Mouse (Mus musculus) lung, adult 2 months (tissue): Measurements from ENCODE around the gene Ppox.

Experiments
- CTCF ChIP-seq: fragments of 200-500 bp; IDR thresholded peaks from 2 replicates; pipeline ENCODE4 v1.5.1; 2011; ENCODE audit warnings: mild to moderate bottlenecking, low read length, control low read depth; ENCODE audit not compliant: insufficient read depth
- POLR2A ChIP-seq: fragments of 200-500 bp; IDR thresholded peaks from 2 replicates; pipeline ENCODE4 v1.6.1; 2011; ENCODE audit warnings: low read depth, mild to moderate bottlenecking, control low read depth, low read length, borderline replicate concordance; ENCODE audit errors: extremely low read depth

DNA sequence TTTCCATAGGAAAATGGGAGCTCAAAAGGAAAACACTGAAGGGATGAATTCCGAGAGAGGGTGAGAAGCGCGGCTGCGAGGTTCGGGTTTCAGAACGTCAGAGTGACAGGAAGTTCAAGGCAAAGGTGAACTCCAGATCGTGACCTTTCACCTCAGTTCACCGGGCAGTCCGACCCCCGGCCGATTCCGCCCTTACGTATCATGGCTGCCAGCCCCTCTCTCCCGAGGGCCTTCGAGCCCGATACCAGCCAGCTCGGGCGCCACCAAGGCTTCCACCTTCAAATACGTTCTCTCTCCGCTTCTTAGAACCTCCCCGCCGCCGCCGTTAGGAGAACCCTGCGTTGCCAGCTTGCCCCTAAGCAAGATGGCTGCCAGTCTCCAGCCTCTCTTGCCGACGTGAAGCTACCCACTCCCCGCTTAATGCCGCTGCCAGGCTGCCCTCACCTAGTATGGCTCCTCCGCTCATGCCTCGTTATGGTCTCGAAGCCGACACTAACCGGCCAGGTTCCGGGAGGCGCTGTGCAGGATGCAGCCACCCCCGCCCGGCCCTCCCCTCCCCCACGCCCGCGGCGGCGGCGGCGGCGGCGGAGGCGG is 48.0 kb upstream of the Ppox start, which contains the start of gene Dedd:
- peak; percentile 46; the same call in 1 of the 2 replicates for TF ChIP-seq POLR2A
- TF ChIP-seq CTCF: no peak
